Mouse (Mus musculus) limb, embryonic 14.5 days (tissue): ENCODE measurements at regions not wholly inside any gene's neighbourhood (a gene's known extent, or its start where the extent isn't known, plus 50 kb on each side); places are given as distances from the start of the nearest gene placed in this dataset.
A peak's percentile ranks its signal among the peaks of the same experiment; 100 is the strongest.
"Not testable (repeated sequence)": the region's sequence is repeated elsewhere in the genome, so short reads cannot be mapped to it uniquely, and the experiment has no call there.

Experiments
- ATAC-seq: fragments of 200-750 bp; cut with Nextera tagmentation; 2 replicates; pipeline ENCODE4 v1.8.0; 2017; ENCODE audit warnings: low read depth, moderate number of reproducible peaks, moderate TSS enrichment; ENCODE audit not compliant: low FRiP score
- DNase-seq: peaks from one replicate; pipeline ENCODE4 v3.0.0-alpha.2; 2015; ENCODE audit warnings: low spot score
- H3K27ac ChIP-seq: fragments of 300-500 bp; sonication (generic); replicated peaks from 2 replicates; pipeline ENCODE4 v1.5.1; 2014; ENCODE audit warnings: low read depth, mild to moderate bottlenecking, low read length, moderate library complexity, mixed read lengths
- H3K27me3 ChIP-seq: fragments of 300-500 bp; sonication (generic); 2 replicates; pipeline ENCODE4 v1.6.1; 2014; ENCODE audit warnings: low read length, mixed read lengths; ENCODE audit not compliant: control insufficient read depth, insufficient read depth
- H3K36me3 ChIP-seq: fragments of 300-500 bp; sonication (generic); 2 replicates; pipeline ENCODE4 v1.6.1; 2014; ENCODE audit warnings: mild to moderate bottlenecking, low read length, moderate library complexity, mixed read lengths; ENCODE audit not compliant: control insufficient read depth, insufficient read depth
- H3K4me1 ChIP-seq: fragments of 300-500 bp; sonication (generic); 2 replicates; pipeline ENCODE4 v1.6.1; 2014; ENCODE audit warnings: antibody characterized with exemption, low read length, mixed read lengths; ENCODE audit not compliant: control insufficient read depth, insufficient read depth
- H3K4me2 ChIP-seq: fragments of 300-500 bp; sonication (generic); replicated peaks from 2 replicates; pipeline ENCODE4 v1.6.1; 2014; ENCODE audit warnings: low read depth, mild to moderate bottlenecking, low read length, moderate library complexity; ENCODE audit not compliant: severe bottlenecking
- H3K4me3 ChIP-seq: fragments of 300-500 bp; sonication (generic); replicated peaks from 2 replicates; pipeline ENCODE4 v1.5.1; 2014; ENCODE audit warnings: low read length
- H3K9ac ChIP-seq: fragments of 300-500 bp; sonication (generic); 2 replicates; pipeline ENCODE4 v1.6.1; 2014; ENCODE audit warnings: mild to moderate bottlenecking, low read depth, low read length, moderate library complexity; ENCODE audit not compliant: severe bottlenecking
- H3K9me3 ChIP-seq: fragments of 300-500 bp; sonication (generic); 2 replicates; pipeline ENCODE4 v1.6.1; 2016; ENCODE audit warnings: low read length; ENCODE audit not compliant: control insufficient read depth
- POLR2A ChIP-seq: fragments of 200-500 bp; IDR thresholded peaks from 2 replicates; pipeline ENCODE4 v1.8.0; 2012; ENCODE audit warnings: inconsistent platforms, mild to moderate bottlenecking, moderate library complexity, borderline replicate concordance; ENCODE audit not compliant: insufficient read depth, insufficient read length; ENCODE audit errors: extremely low read depth
- WGBS: fragments of 180-500 bp; shearing (Covaris S2); extraction: QIAGEN DNeasy Blood & Tissue Kit; methylation state at CpG from one replicate; pipeline ENCODE4 v1.1.7; 2014; 5-methylcytosine and 5-hydroxymethylcytosine counted together

DNA sequence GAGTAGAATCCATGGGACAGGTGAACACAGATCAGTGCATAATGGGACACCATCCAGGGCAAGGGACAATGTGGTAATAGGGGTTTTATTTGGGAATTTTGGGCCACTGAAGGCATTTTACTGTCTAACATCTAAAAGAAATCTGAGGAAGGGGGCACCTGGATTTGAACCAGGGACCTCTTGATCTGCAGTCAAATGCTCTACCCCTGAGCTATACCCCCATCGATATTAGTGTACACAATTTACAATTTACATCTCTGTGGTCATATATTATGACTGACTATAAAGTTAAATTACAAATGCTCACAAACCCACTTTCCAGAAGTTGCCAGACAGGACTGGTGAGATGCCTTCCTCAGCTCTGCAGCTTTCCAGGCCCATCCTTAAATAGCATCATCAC lies 143.4 kb upstream of the Krba1 start:
- H3K4me2 ChIP-seq, result no peak overlapping the region
- ATAC-seq, result no peak

DNA sequence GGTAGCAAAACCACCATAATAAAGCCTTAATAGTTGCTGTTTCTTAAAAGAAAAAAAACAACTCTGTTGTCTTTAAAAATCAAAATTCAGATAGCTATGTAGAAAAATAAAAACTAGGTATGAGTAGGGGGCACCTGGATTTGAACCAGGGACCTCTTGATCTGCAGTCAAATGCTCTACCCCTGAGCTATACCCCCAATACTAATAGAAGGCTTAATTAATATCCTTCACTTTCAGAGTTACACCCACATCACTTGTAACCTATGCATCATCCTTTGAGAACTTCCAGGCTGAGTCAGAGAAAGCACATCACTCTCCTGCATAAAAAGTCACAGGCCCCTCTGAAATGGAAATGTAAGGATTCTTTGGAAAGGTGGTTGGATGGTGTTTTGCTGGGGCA lies 151.2 kb upstream of the Krba1 start:
- not testable (repeated sequence) for H3K27ac ChIP-seq, H3K4me3 ChIP-seq, H3K36me3 ChIP-seq, H3K9ac ChIP-seq, ATAC-seq, H3K4me2 ChIP-seq, H3K4me1 ChIP-seq, H3K9me3 ChIP-seq, H3K27me3 ChIP-seq, DNase-seq

More for the DNA sequence above, 143.4 kb upstream of the Krba1 start:
- no peaks in the 10 kb centered on the region for H3K9me3 ChIP-seq
- no peak for TF ChIP-seq POLR2A
- H3K4me3 ChIP-seq, result no peak overlapping the region
- WGBS, result 63% methylated on average over 1 of the region's 1 CpGs
- no peaks in the 10 kb centered on the region for H3K36me3 ChIP-seq
- no peaks in the 10 kb centered on the region for H3K27me3 ChIP-seq
- H3K4me1 ChIP-seq, result no peaks in the 10 kb centered on the region
- no peak overlapping the region for H3K9ac ChIP-seq
- no peak overlapping the region for H3K27ac ChIP-seq
- no peak for DNase-seq

DNA sequence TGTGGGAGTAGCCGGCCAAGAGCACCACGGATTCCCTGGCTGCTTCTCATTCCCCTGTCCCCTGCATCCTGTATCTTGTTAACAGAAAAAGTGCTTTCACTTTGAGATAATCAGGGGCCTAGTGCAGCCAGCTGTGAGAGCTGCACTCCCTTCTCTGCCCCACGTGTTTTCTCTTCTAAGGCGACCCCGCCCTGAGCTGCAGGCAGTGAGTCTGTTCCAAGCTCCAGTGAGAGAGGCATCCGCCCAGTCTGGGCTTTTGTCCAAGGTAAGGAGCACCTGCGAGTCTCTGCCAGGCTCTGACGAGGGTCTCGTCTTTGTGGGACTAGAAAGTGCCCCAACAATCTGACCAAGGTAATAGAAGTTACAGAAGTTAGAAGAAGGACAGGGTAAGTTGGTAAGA lies 141.0 kb upstream of the Zfp746 start:
- H3K4me3 ChIP-seq, result no peak overlapping the region
- no peak for ATAC-seq
- DNase-seq, result peak; percentile 23
- H3K9ac ChIP-seq, result no peak overlapping the region
- H3K9me3 ChIP-seq, result no peaks in the 10 kb centered on the region
- no peak for TF ChIP-seq POLR2A
- H3K27ac ChIP-seq, result no peak overlapping the region
- no peaks in the 10 kb centered on the region for H3K27me3 ChIP-seq
- H3K4me2 ChIP-seq, result no peak overlapping the region
- 45% methylated on average over 9 of the region's 9 CpGs for WGBS
- no peaks in the 10 kb centered on the region for H3K36me3 ChIP-seq
- H3K4me1 ChIP-seq, result no peaks in the 10 kb centered on the region

DNA sequence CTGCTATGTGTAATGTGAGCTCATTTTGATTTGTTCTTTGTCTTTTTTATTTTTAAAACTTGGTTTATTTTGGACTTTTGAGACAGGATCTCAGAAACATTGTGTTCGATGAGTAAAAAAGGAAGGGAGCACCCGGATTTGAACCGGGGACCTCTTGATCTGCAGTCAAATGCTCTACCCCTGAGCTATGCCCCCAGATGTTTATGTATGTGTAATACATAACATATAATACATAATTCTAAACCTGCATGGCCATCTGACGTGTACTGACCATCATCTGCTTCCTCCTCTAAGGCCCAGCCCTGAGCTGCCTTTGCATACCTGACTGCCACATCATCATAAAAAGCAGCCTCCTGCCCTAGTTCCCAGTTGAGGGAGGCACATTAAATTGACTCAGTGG lies 137.8 kb upstream of the Zfp746 start:
- DNase-seq (no peak), ATAC-seq (no peak)
- Histone ChIP-seq H3K9ac (no peak overlapping the region), H3K27me3 (no peaks in the 10 kb centered on the region), H3K4me2 (no peak overlapping the region), H3K9me3 (no peaks in the 10 kb centered on the region), H3K36me3 (no peaks in the 10 kb centered on the region), H3K4me3 (no peak overlapping the region), H3K4me1 (no peaks in the 10 kb centered on the region), H3K27ac (no peak overlapping the region)
- WGBS, result 84% methylated on average over 4 of the region's 4 CpGs
- no peak for TF ChIP-seq POLR2A

DNA sequence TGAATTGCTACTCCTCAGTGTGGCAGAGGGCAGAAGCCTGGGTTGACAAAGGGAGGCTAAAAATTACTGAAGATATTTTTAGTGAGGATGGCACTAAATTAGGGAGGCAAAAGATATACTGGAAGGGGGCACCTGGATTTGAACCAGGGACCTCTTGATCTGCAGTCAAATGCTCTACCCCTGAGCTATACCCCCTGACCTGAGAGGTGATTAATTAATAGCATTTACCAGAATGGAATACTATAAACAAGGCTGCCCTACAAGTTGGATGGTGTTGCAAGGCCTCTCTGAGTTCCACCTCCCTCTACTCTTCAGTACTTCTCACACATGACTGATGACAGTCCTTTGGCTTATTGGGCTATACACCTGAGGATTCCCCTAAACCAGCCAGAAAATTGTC lies 136.6 kb upstream of the Zfp746 start:
- Histone ChIP-seq H3K4me3 (no peak overlapping the region), H3K9me3 (no peaks in the 10 kb centered on the region), H3K27me3 (no peaks in the 10 kb centered on the region), H3K36me3 (no peaks in the 10 kb centered on the region), H3K4me2 (no peak overlapping the region), H3K9ac (no peak overlapping the region), H3K4me1 (no peaks in the 10 kb centered on the region), H3K27ac (no peak overlapping the region)
- TF ChIP-seq POLR2A, result no peak
- DNase-seq (no peak), ATAC-seq (no peak)

GRCm38 (mm10) chr6:48221806-48222205 lies 135.4 kb upstream of the Zfp746 start:
- H3K4me1 ChIP-seq, H3K9ac ChIP-seq, H3K9me3 ChIP-seq, DNase-seq, H3K27me3 ChIP-seq, ATAC-seq, H3K4me3 ChIP-seq, H3K27ac ChIP-seq, H3K4me2 ChIP-seq, H3K36me3 ChIP-seq: not testable (repeated sequence)
- 62% methylated on average over 1 of the region's 1 CpGs for WGBS
